Mouse (Mus musculus) liver, embryonic 13.5 days (tissue): ENCODE results near the gene Stat4. TPM values are rescaled to one million over a fixed set of nuclear protein-coding genes. Genes with fewer than 3 reads are reported as not detected.

Experiments used
- ATAC-seq: fragments of 200-750 bp; cut with Nextera tagmentation; 2 replicates; pipeline ENCODE4 v1.8.0; 2017; ENCODE audit warnings: low read depth, mild to moderate bottlenecking, moderate number of reproducible peaks, moderate library complexity
- DNase-seq: peaks from one replicate; pipeline ENCODE4 v3.0.0; 2022
- H3K27ac ChIP-seq: fragments of 300-500 bp; sonication (generic); 2 replicates; pipeline ENCODE4 v1.5.1; 2015; ENCODE audit warnings: moderate library complexity, mild to moderate bottlenecking, inconsistent platforms
- H3K27me3 ChIP-seq: fragments of 300-500 bp; sonication (generic); 2 replicates; pipeline ENCODE4 v1.6.1; 2015; ENCODE audit warnings: mild to moderate bottlenecking, inconsistent platforms
- H3K36me3 ChIP-seq: fragments of 300-500 bp; sonication (generic); 2 replicates; pipeline ENCODE4 v1.6.1; 2015; ENCODE audit warnings: mild to moderate bottlenecking, inconsistent platforms
- H3K4me1 ChIP-seq: fragments of 300-500 bp; sonication (generic); replicated peaks from 2 replicates; pipeline ENCODE4 v1.6.1; 2015; ENCODE audit warnings: inconsistent platforms
- H3K4me2 ChIP-seq: fragments of 300-500 bp; sonication (generic); 2 replicates; pipeline ENCODE4 v1.6.1; 2015; ENCODE audit warnings: inconsistent platforms, mild to moderate bottlenecking, moderate library complexity
- H3K4me3 ChIP-seq: fragments of 300-500 bp; sonication (generic); replicated peaks from 2 replicates; pipeline ENCODE4 v1.5.1; 2015; ENCODE audit warnings: mild to moderate bottlenecking, inconsistent platforms
- H3K9ac ChIP-seq: fragments of 300-500 bp; sonication (generic); 2 replicates; pipeline ENCODE4 v1.6.1; 2015; ENCODE audit warnings: mild to moderate bottlenecking, inconsistent platforms
- H3K9me3 ChIP-seq: fragments of 300-500 bp; sonication (generic); replicated peaks from 2 replicates; pipeline ENCODE4 v1.6.1; 2016; ENCODE audit warnings: inconsistent platforms
- WGBS: fragments of 180-500 bp; shearing (Covaris S2); methylation state at CpG from one replicate; pipeline ENCODE4 v1.1.7; 2015; ENCODE audit not compliant: insufficient replicate concordance; 5-methylcytosine and 5-hydroxymethylcytosine counted together
- polyA plus RNA-seq: library from polyadenylated mRNA; unstranded; fragments of >200 nt; fragmentation: Nextera tagmentation; extraction: Ambion mirVana; gene quantifications from 2 replicates; pipeline ENCODE4 v1.2.1, GENCODE M21; 2015

Stat4 gene
- polyA plus RNA-seq, 1 experiment from 2014 or later = 1.3 TPM

- Histone ChIP-seq H3K4me3 (no peak overlapping the region), H3K4me1 (peaks cover 14% of the 10 kb centered on the region), H3K4me2 (no peak overlapping the region), H3K9me3 (no peaks in the 10 kb centered on the region), H3K27me3 (no peaks in the 10 kb centered on the region), H3K36me3 (peaks cover 46% of the 10 kb centered on the region), H3K27ac (no peak overlapping the region), H3K9ac (no peak overlapping the region)
- WGBS = 64% methylated on average over 3 of the region's 3 CpGs
- no peak for ATAC-seq
- no peak for DNase-seq
Observed at GRCm38 (mm10) chr1:52124818-52125217, 137.9 kb downstream of the Stat4 start.

- no peak overlapping the region for H3K4me2 ChIP-seq
- H3K36me3 ChIP-seq = peaks cover 60% of the 10 kb centered on the region
- ATAC-seq (no peak), DNase-seq (no peak)
- no peaks in the 10 kb centered on the region for H3K4me1 ChIP-seq
- no peak overlapping the region for H3K9ac ChIP-seq
- no peak overlapping the region for H3K27ac ChIP-seq
- H3K27me3 ChIP-seq = no peaks in the 10 kb centered on the region
- no peak overlapping the region for H3K4me3 ChIP-seq
- WGBS = 88% methylated on average over 6 of the region's 6 CpGs
- no peaks in the 10 kb centered on the region for H3K9me3 ChIP-seq
Observed at GRCm38 (mm10) chr1:52127350-52127749, 140.4 kb downstream of the Stat4 start.

- Histone ChIP-seq H3K27ac (no peak overlapping the region), H3K9me3 (no peaks in the 10 kb centered on the region), H3K27me3 (no peaks in the 10 kb centered on the region), H3K4me1 (no peaks in the 10 kb centered on the region), H3K4me2 (no peak overlapping the region), H3K4me3 (no peak overlapping the region), H3K36me3 (peaks cover 67% of the 10 kb centered on the region), H3K9ac (no peak overlapping the region)
- DNase-seq (no peak), ATAC-seq (no peak)
- 54% methylated on average over 6 of the region's 6 CpGs for WGBS
Observed at GRCm38 (mm10) chr1:52129794-52130193, 142.8 kb downstream of the Stat4 start.

GRCm38 (mm10) chr1:52131787-52132377, 144.9 kb downstream of the Stat4 start:
- 79% methylated on average over 11 of the region's 11 CpGs for WGBS
- H3K4me3 ChIP-seq = no peak overlapping the region
- H3K9ac ChIP-seq = no peak overlapping the region
- no peaks in the 10 kb centered on the region for H3K4me1 ChIP-seq
- no peak overlapping the region for H3K4me2 ChIP-seq
- H3K36me3 ChIP-seq = peaks cover 64% of the 10 kb centered on the region
- no peaks in the 10 kb centered on the region for H3K9me3 ChIP-seq
- DNase-seq (no peak), ATAC-seq (no peak)
- H3K27ac ChIP-seq = no peak overlapping the region
- H3K27me3 ChIP-seq = no peaks in the 10 kb centered on the region

- peaks cover 72% of the 10 kb centered on the region for H3K36me3 ChIP-seq
- DNase-seq (no peak), ATAC-seq (no peak)
- no peaks in the 10 kb centered on the region for H3K27me3 ChIP-seq
- H3K4me1 ChIP-seq = no peaks in the 10 kb centered on the region
- WGBS = 80% methylated on average over 8 of the region's 8 CpGs
- H3K4me2 ChIP-seq = no peak overlapping the region
- no peak overlapping the region for H3K9ac ChIP-seq
- no peak overlapping the region for H3K4me3 ChIP-seq
- H3K27ac ChIP-seq = no peak overlapping the region
- H3K9me3 ChIP-seq = no peaks in the 10 kb centered on the region
Observed at GRCm38 (mm10) chr1:52133254-52133653, 146.3 kb downstream of the Stat4 start.

GRCm38 (mm10) chr1:52137292-52137691, 150.3 kb downstream of the Stat4 start:
- H3K27ac ChIP-seq = no peak overlapping the region
- no peak for DNase-seq
- no peak for ATAC-seq
- no peaks in the 10 kb centered on the region for H3K9me3 ChIP-seq
- H3K36me3 ChIP-seq = peaks cover 65% of the 10 kb centered on the region
- H3K4me3 ChIP-seq = no peak overlapping the region
- WGBS = 84% methylated on average over 16 of the region's 16 CpGs
- no peak overlapping the region for H3K9ac ChIP-seq
- no peaks in the 10 kb centered on the region for H3K4me1 ChIP-seq
- H3K27me3 ChIP-seq = no peaks in the 10 kb centered on the region
- no peak overlapping the region for H3K4me2 ChIP-seq

- H3K36me3 ChIP-seq = peaks cover 66% of the 10 kb centered on the region
Observed at GRCm38 (mm10) chr1:52140534-52140933, 153.6 kb downstream of the Stat4 start.

GRCm38 (mm10) chr1:52141482-52141881, 154.5 kb downstream of the Stat4 start:
- Histone ChIP-seq H3K9me3 (no peaks in the 10 kb centered on the region), H3K36me3 (peaks cover 64% of the 10 kb centered on the region), H3K4me3 (no peak overlapping the region), H3K27me3 (no peaks in the 10 kb centered on the region), H3K4me1 (no peaks in the 10 kb centered on the region), H3K9ac (no peak overlapping the region), H3K27ac (no peak overlapping the region; the same call in 1 of the 2 replicates), H3K4me2 (no peak overlapping the region)
- 41% methylated on average over 3 of the region's 3 CpGs for WGBS
- ATAC-seq (no peak), DNase-seq (no peak)

More at GRCm38 (mm10) chr1:52140534-52140933, 153.6 kb downstream of the Stat4 start:
- H3K4me3 ChIP-seq = no peak overlapping the region
- H3K4me2 ChIP-seq = no peak overlapping the region
- H3K9ac ChIP-seq = no peak overlapping the region
- DNase-seq (no peak), ATAC-seq (no peak)
- no peak overlapping the region for H3K27ac ChIP-seq
- H3K9me3 ChIP-seq = no peaks in the 10 kb centered on the region
- WGBS = 82% methylated on average over 9 of the region's 9 CpGs
- no peaks in the 10 kb centered on the region for H3K4me1 ChIP-seq
- H3K27me3 ChIP-seq = no peaks in the 10 kb centered on the region

GRCm38 (mm10) chr1:52142117-52142516, 155.2 kb downstream of the Stat4 start:
- Histone ChIP-seq H3K27ac (no peak overlapping the region), H3K4me2 (no peak overlapping the region), H3K9me3 (no peaks in the 10 kb centered on the region), H3K9ac (no peak overlapping the region), H3K27me3 (no peaks in the 10 kb centered on the region), H3K36me3 (peaks cover 58% of the 10 kb centered on the region), H3K4me3 (no peak overlapping the region), H3K4me1 (no peaks in the 10 kb centered on the region)
- no peak for DNase-seq
- 69% methylated on average over 4 of the region's 4 CpGs for WGBS
- no peak for ATAC-seq

- Histone ChIP-seq H3K4me1 (no peaks in the 10 kb centered on the region), H3K4me2 (no peak overlapping the region), H3K27me3 (no peaks in the 10 kb centered on the region), H3K4me3 (no peak overlapping the region), H3K9me3 (no peaks in the 10 kb centered on the region), H3K9ac (no peak overlapping the region), H3K27ac (no peak overlapping the region), H3K36me3 (peaks cover 53% of the 10 kb centered on the region)
- ATAC-seq (no peak), DNase-seq (no peak)
- 72% methylated on average over 4 of the region's 4 CpGs for WGBS
Observed at GRCm38 (mm10) chr1:52143191-52143590, 156.2 kb downstream of the Stat4 start.

- Histone ChIP-seq H3K36me3 (peaks cover 52% of the 10 kb centered on the region), H3K27ac (no peak overlapping the region), H3K27me3 (no peaks in the 10 kb centered on the region), H3K9ac (no peak overlapping the region), H3K4me3 (no peak overlapping the region), H3K9me3 (no peaks in the 10 kb centered on the region), H3K4me2 (no peak overlapping the region), H3K4me1 (no peaks in the 10 kb centered on the region)
- DNase-seq (no peak), ATAC-seq (no peak)
- WGBS = 82% methylated on average over 7 of the region's 7 CpGs
Observed at GRCm38 (mm10) chr1:52143596-52144156, 156.7 kb downstream of the Stat4 start.

- DNase-seq (no peak), ATAC-seq (no peak)
- no peak overlapping the region for H3K4me2 ChIP-seq
- no peak overlapping the region for H3K27ac ChIP-seq
- H3K9me3 ChIP-seq = no peaks in the 10 kb centered on the region
- H3K27me3 ChIP-seq = no peaks in the 10 kb centered on the region
- H3K4me1 ChIP-seq = peaks cover 7% of the 10 kb centered on the region
- no peak overlapping the region for H3K9ac ChIP-seq
- H3K36me3 ChIP-seq = peaks cover 58% of the 10 kb centered on the region
- 75% methylated on average over 10 of the region's 10 CpGs for WGBS
- no peak overlapping the region for H3K4me3 ChIP-seq
Observed at GRCm38 (mm10) chr1:52144907-52145306, 158.0 kb downstream of the Stat4 start.
